Mouse (Mus musculus): Measurements from ENCODE around the gene Ptprd. TPM values are rescaled to one million over a fixed set of nuclear protein-coding genes. Genes with fewer than 3 reads are reported as not detected.

The Ptprd gene
- polyA plus RNA-seq, 1 experiment = 5.7 TPM

- DNase-seq (ENCODE audit: low spot score) = no peak
Measured at GRCm38 (mm10) chr4:76023756-76024501, 2187.8 kb downstream of the Ptprd start.

- no peak for DNase-seq (ENCODE audit: low spot score)
Measured at GRCm38 (mm10) chr4:76021670-76022069, 2190.1 kb downstream of the Ptprd start.

GRCm38 (mm10) chr4:76015026-76015425 lies 2196.7 kb downstream of the Ptprd start:
- no peak for DNase-seq (ENCODE audit: low spot score)

GRCm38 (mm10) chr4:76014151-76014840 lies 2197.5 kb downstream of the Ptprd start:
- DNase-seq (ENCODE audit: low spot score) = no peak

GRCm38 (mm10) chr4:76008580-76008979 lies 2203.2 kb downstream of the Ptprd start:
- no peak for DNase-seq (ENCODE audit: low spot score)

GRCm38 (mm10) chr4:76007219-76007618 lies 2204.5 kb downstream of the Ptprd start:
- DNase-seq (ENCODE audit: low spot score) = no peak

- DNase-seq (ENCODE audit: low spot score) = no peak
Measured at GRCm38 (mm10) chr4:76006717-76007116, 2205.0 kb downstream of the Ptprd start.

GRCm38 (mm10) chr4:76004161-76004560 lies 2207.6 kb downstream of the Ptprd start:
- no peak for DNase-seq (ENCODE audit: low spot score)

GRCm38 (mm10) chr4:76000258-76000657 lies 2211.5 kb downstream of the Ptprd start:
- no peak for DNase-seq (ENCODE audit: low spot score)

- no peak for DNase-seq (ENCODE audit: low spot score)
Measured at GRCm38 (mm10) chr4:75995841-75996240, 2215.9 kb downstream of the Ptprd start.

GRCm38 (mm10) chr4:75994576-75994975 lies 2217.2 kb downstream of the Ptprd start:
- DNase-seq (ENCODE audit: low spot score) = no peak

GRCm38 (mm10) chr4:75993092-75993491 lies 2218.7 kb downstream of the Ptprd start:
- no peak for DNase-seq (ENCODE audit: low spot score)

- no peak for DNase-seq (ENCODE audit: low spot score)
Measured at GRCm38 (mm10) chr4:75991621-75992245, 2220.0 kb downstream of the Ptprd start.

GRCm38 (mm10) chr4:75974728-75975127 lies 2237.0 kb downstream of the Ptprd start:
- no peak for DNase-seq (ENCODE audit: low spot score)

- no peak for DNase-seq (ENCODE audit: low spot score)
Measured at GRCm38 (mm10) chr4:75973322-75973721, 2238.4 kb downstream of the Ptprd start.

- no peak for DNase-seq (ENCODE audit: low spot score)
Measured at GRCm38 (mm10) chr4:75969961-75970360, 2241.8 kb downstream of the Ptprd start.

- DNase-seq (ENCODE audit: low spot score) = no peak
Measured at GRCm38 (mm10) chr4:75968618-75969017, 2243.1 kb downstream of the Ptprd start.

- no peak for DNase-seq (ENCODE audit: low spot score)
Measured at GRCm38 (mm10) chr4:75965810-75966209, 2246.0 kb downstream of the Ptprd start.

GRCm38 (mm10) chr4:75962916-75963315 lies 2248.8 kb downstream of the Ptprd start:
- DNase-seq (ENCODE audit: low spot score) = no peak

- DNase-seq (ENCODE audit: low spot score) = no peak
Measured at GRCm38 (mm10) chr4:75961865-75962264, 2249.9 kb downstream of the Ptprd start.

GRCm38 (mm10) chr4:75953349-75954060 lies 2258.3 kb downstream of the Ptprd start:
- DNase-seq (ENCODE audit: low spot score) = no peak

- no peak for DNase-seq (ENCODE audit: low spot score)
Measured at GRCm38 (mm10) chr4:75950582-75950981, 2261.2 kb downstream of the Ptprd start.

Data from urinary bladder, adult 2 months (tissue).